Mouse (Mus musculus): ENCODE measurements at regions not wholly inside any gene's neighbourhood (a gene's known extent, or its start where the extent isn't known, plus 50 kb on each side); places are given as distances from the start of the nearest gene placed in this dataset.

DNA sequence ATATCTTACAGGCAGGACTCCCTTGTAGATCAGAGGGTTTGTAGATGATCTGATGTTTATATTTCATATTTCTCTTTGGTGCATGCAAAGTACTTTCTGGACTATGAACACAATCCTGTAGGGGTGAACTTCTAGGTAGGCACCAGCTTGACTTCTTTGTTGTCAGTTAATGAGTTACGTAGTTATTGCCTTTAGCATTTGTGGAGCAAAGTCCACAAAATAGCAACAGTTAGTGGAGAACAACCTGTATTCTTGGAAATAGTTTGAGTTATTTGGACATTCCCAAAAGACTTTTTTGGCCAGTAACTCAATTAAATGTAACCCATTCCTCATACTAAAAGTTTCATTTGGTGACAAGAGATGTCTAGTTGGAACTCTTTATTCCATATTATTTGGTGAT is 306.0 kb downstream of the Gm6377 start:
- DNase-seq = no peak

DNA sequence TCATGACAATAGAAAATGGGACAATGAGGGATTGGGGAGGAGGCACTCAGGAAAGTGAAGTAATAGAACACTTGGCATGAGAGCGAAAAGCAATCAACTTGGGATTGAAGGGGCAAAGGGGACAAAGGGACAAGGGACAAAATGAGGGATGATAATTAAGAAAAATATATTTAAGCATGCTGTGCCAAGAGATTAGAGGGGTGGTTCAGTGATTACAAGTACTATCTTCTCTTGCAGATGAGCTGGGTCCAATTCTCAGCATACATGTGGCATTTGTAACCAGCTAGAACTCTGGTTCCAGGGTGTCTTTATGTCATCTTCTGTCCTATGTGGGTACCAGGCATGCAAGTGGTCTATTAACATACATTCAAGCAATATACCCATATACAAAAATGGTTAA is 355.9 kb downstream of the Gm6377 start:
- no peak for DNase-seq

DNA sequence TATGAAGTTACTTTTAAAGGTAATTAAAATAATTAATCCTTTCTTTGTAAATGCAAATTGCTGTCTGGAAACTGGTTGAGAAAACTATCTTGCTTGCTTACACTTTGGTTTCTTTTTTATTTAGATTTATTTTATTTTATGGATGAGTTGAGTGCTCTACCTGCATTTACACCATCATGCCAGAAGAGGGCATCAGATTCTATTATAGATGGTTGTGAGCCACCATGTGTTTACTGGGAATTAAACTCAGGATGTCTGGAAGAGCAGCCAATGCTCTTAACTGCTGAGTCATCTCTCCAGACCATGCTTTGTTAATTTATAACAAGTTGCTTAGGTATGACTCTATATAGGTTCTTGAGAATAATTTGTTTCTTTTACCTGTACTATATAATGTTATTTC is 390.8 kb downstream of the Gm6377 start:
- DNase-seq = peak in 1 of 2 experiments; percentile 2

DNA sequence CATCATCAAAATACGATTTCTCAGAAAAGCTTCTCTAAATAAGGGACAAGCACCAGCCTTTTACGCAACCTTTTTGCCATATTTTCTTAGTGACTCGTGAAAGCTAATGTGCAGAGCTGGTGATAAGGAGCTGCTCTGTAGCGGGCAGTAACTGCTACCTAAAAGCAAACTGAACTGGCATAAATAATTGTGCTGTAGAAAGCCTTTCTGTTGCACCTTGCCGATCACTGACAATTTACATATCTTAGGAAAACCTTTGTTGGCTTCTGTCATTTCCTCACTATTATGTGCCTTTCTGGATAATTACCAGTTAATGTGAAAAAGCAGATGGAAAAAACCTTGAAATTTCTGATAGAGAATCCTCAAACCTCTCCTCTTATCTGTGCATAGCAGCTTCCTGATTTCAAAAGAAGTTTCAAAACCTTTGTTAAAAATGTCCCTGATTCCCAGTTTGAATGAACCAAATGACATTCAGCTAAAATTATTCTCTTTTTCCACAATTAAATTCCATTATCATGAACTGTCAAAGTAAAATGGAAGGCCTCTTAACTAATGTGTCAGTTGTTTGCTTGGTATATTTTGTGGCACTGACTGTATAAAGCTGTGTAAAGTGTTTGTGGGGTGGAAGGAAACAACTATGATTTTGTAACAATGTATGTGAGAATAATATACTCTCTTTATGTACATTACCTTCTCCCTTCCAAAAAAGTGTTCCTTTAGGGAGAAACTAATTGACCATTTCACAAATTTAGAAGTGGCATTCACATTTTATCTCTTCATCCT is 430.6 kb downstream of the Gm6377 start:
- DNase-seq = no peak
